8 mouse cellular contexts compared by ENCODE assay signal in the genomic region with DNA sequence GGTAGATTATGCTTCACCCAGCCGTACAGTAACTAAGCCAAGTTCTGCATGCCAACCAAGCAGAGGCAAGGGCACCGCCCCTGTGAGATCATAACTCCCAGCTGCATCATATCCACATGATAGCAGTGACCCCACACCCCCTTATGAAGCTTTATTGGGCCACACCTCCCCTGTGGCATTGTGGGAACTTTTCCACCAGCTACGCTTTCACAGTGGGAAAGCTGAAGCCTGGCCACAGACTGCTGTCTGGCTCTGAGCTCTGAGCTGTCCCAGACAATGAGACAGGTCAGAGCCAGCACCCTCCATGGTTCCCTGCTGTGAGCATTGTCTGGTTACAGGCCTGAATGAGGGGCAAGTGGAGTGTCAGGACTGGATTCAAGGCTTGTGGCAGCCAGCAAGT. TPM values are rescaled to one million over a fixed set of nuclear protein-coding genes. Genes with fewer than 3 reads are reported as not detected.
DNase-seq lines count a peak whose midpoint lies in the region; ATAC-seq and TF ChIP-seq lines count a peak whose summit lies in the region.

Gene Mrgbp (plus strand): TSS at position 303 of the 400 bp plus-strand sequence.

- DNase-seq in thymus, adult 2 months: no peak
- DNase-seq in thymus, adult 18-20 months: no peak
- DNase-seq in left cerebral cortex, postnatal 36 days (ENCODE audit: low spot score in 2 of 2): no peak
- DNase-seq in cerebellum, postnatal 36 days: no peak
- no peak for DNase-seq in thymus, postnatal 14 days

- H3K36me3 ChIP-seq in thymus, adult 2 months (ENCODE audit: control insufficient read depth, insufficient read depth, low read length): no peaks in the 10 kb centered on the region
- H3K36me3 ChIP-seq in heart, embryonic 16.5 days (ENCODE audit: control insufficient read depth, insufficient read depth): peaks cover 4% of the 10 kb centered on the region
- H3K36me3 ChIP-seq in midbrain, embryonic 13.5 days: peaks cover 20% of the 10 kb centered on the region

- no peak within 1 kb of the TSS for H3K4me3 ChIP-seq in thymus, adult 2 months (ENCODE audit: control insufficient read depth, insufficient read depth, low read length)
- H3K4me3 ChIP-seq in cortical plate, adult 2 months (ENCODE audit: insufficient read depth, low read length): no peak within 1 kb of the TSS
- H3K4me3 ChIP-seq in heart, embryonic 16.5 days (ENCODE audit: low read length): no peak within 1 kb of the TSS
- no peak within 1 kb of the TSS for H3K4me3 ChIP-seq in midbrain, embryonic 13.5 days (replicated peaks)

- no peak within 1 kb of the TSS for H3K4me2 ChIP-seq in heart, embryonic 16.5 days (ENCODE audit: low read depth, low read length)
- no peak within 1 kb of the TSS for H3K4me2 ChIP-seq in midbrain, embryonic 13.5 days (replicated peaks)

- no peak within 1 kb of the TSS for H3K9ac ChIP-seq in heart, embryonic 16.5 days (ENCODE audit: low read length)
- H3K9ac ChIP-seq in midbrain, embryonic 13.5 days (replicated peaks): no peak within 1 kb of the TSS

- no peak within 1 kb of the TSS for H3K27ac ChIP-seq in thymus, adult 2 months (ENCODE audit: control insufficient read depth, insufficient read depth, low read length)
- no peak within 1 kb of the TSS for H3K27ac ChIP-seq in cortical plate, adult 2 months (ENCODE audit: insufficient read depth, low read length)
- no peak within 1 kb of the TSS for H3K27ac ChIP-seq in heart, embryonic 16.5 days (ENCODE audit: low read length)
- H3K27ac ChIP-seq in midbrain, embryonic 13.5 days: no peak within 1 kb of the TSS

- TF ChIP-seq CTCF in thymus, adult 2 months (IDR thresholded peaks at IDR 0.05; ENCODE audit: borderline replicate concordance, control insufficient read depth, extremely low read depth, insufficient read depth, low read length, poor library complexity): no peak
- no peak for TF ChIP-seq CTCF in cortical plate, adult 2 months (IDR thresholded peaks at IDR 0.05; ENCODE audit: extremely low read depth, insufficient read depth, low read length)

- no peak for TF ChIP-seq POLR2A in thymus, adult 2 months (IDR thresholded peaks at IDR 0.05; ENCODE audit: control insufficient read depth, extremely low read depth, insufficient read depth, low read length, poor library complexity)
- TF ChIP-seq POLR2A in cortical plate, adult 2 months (IDR thresholded peaks at IDR 0.05; ENCODE audit: extremely low read depth, insufficient read depth, low read length): no peak

- intact Hi-C loops in left cerebral cortex, postnatal 36 days (cut with DNase I): loop anchor here (10.0 kb wide), 1 partner anchor 94 kb away; no protein-coding TSS in a partner anchor

- WGBS in thymus, adult 2 months: 95% methylated on average over 3 of the region's 3 CpGs
- WGBS in heart, embryonic 16.5 days: 65% methylated on average over 3 of the region's 3 CpGs
- 82% methylated on average over 3 of the region's 3 CpGs for WGBS in midbrain, embryonic 13.5 days

- no peak for ATAC-seq in heart, embryonic 16.5 days (replicated peaks; ENCODE audit: extremely low read depth, insufficient read depth, low FRiP score)
- no peak for ATAC-seq in midbrain, embryonic 13.5 days

- peaks cover 7% of the 10 kb centered on the region for H3K4me1 ChIP-seq in thymus, adult 2 months (replicated peaks; ENCODE audit: control insufficient read depth, insufficient read depth, low read length)
- peaks cover 6% of the 10 kb centered on the region for H3K4me1 ChIP-seq in cortical plate, adult 2 months (ENCODE audit: control insufficient read depth, insufficient read depth, low read length)
- H3K4me1 ChIP-seq in heart, embryonic 16.5 days (ENCODE audit: control insufficient read depth, insufficient read depth, low read length): peaks cover 12% of the 10 kb centered on the region
- peaks cover 31% of the 10 kb centered on the region for H3K4me1 ChIP-seq in midbrain, embryonic 13.5 days (replicated peaks)

- H3K27me3 ChIP-seq in thymus, adult 2 months (ENCODE audit: control insufficient read depth, insufficient read depth, low read length): no peaks in the 10 kb centered on the region
- 0 out of 2 replicates have a peak, but pooled peaks cover 3% of the 10 kb centered on the region for H3K27me3 ChIP-seq in heart, embryonic 16.5 days (ENCODE audit: control insufficient read depth, insufficient read depth, low read length)
- H3K27me3 ChIP-seq in midbrain, embryonic 13.5 days: peaks cover 22% of the 10 kb centered on the region

- no peaks in the 10 kb centered on the region for H3K9me3 ChIP-seq in heart, embryonic 16.5 days (replicated peaks; ENCODE audit: control insufficient read depth, low read length)
- H3K9me3 ChIP-seq in midbrain, embryonic 13.5 days: no peaks in the 10 kb centered on the region

RNA-seq across cellular contexts. Expression of gene Mrgbp, which starts in this region (rescaled TPM):
- 75.6 and 75.7 TPM in 2 replicates for polyA plus RNA-seq in thymus, adult 2 months (2012; rRNA removed)
- 26.3 and 29.6 TPM in 2 replicates for polyA plus RNA-seq in cortical plate, adult 2 months (2012; rRNA removed)
- polyA plus RNA-seq in heart, embryonic 16.5 days (2015; fragmentation: Nextera tagmentation; extraction: Ambion mirVana): 25.4 and 29.1 TPM in 2 replicates
- total RNA-seq in left cerebral cortex, postnatal 36 days (2021): 10 to 100 TPM; 15.3 to 17.7 TPM
- polyA plus RNA-seq in midbrain, embryonic 13.5 days (2015; fragmentation: Nextera tagmentation; extraction: Ambion mirVana): 49.2 and 51.9 TPM in 2 replicates
